Mouse (Mus musculus): ENCODE results near the gene Adcy10.

The Adcy10 gene

GRCm38 (mm10) chr1:165604203-165604602 is 119.2 kb downstream of the Adcy10 start:
- DNase-seq (ENCODE audit: low spot score), result no peak

DNA sequence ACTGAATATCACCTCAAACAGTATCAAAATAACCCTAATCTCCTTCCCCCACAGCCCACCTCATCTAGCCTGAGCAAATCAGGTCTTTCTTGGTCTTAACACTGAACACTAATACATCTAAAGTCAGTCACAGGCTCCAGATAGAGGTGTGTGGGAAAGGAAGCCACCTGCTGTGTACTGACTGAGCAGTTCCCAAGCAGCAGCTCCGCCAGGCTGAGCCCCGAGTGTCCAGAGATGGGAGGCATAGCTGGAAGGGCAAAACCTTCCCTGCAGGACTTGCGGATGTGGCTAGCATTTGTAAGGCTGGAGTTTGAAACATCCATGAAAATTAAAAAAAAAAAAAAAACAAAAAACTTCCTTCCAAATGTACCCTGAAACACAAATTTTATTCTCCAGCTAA is 120.1 kb downstream of the Adcy10 start:
- DNase-seq (ENCODE audit: low spot score), result no peak

- DNase-seq (ENCODE audit: low spot score), result no peak
Measured at GRCm38 (mm10) chr1:165605774-165606173, 120.8 kb downstream of the Adcy10 start.

- DNase-seq (ENCODE audit: low spot score), result no peak
Measured at GRCm38 (mm10) chr1:165608904-165609303, 123.9 kb downstream of the Adcy10 start.

GRCm38 (mm10) chr1:165609495-165610320 is 124.7 kb downstream of the Adcy10 start:
- DNase-seq (ENCODE audit: low spot score), result no peak

GRCm38 (mm10) chr1:165610321-165610999 is 125.5 kb downstream of the Adcy10 start:
- peak; percentile 38 for DNase-seq (ENCODE audit: low spot score)

- DNase-seq (ENCODE audit: low spot score), result no peak
Measured at GRCm38 (mm10) chr1:165612714-165613113, 127.7 kb downstream of the Adcy10 start.

DNA sequence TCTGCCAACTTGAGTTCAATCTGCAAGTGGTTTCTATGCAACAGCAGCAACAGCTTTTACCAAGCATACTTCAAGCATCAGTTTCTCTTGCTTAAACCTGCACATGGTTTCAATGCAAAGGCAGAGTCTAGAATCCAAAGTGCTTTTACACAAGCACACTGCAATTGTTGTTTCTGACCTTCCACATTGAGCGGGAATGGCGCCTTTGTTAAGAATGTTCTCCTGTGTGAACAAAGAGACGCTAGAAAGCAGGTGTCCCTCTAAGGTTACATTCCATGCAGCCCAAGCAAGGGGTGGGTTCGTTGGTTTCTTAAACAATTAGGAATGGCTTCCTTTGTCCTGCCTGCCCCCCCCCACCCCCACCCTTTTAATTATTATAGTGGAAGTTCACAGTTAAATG is 128.9 kb downstream of the Adcy10 start:
- DNase-seq (ENCODE audit: low spot score), result no peak

GRCm38 (mm10) chr1:165614793-165615192 is 129.8 kb downstream of the Adcy10 start:
- no peak for DNase-seq (ENCODE audit: low spot score)

- DNase-seq (ENCODE audit: low spot score), result no peak
Measured at GRCm38 (mm10) chr1:165616652-165617051, 131.7 kb downstream of the Adcy10 start.

- DNase-seq (ENCODE audit: low spot score), result no peak
Measured at GRCm38 (mm10) chr1:165617166-165617891, 132.3 kb downstream of the Adcy10 start.

DNA sequence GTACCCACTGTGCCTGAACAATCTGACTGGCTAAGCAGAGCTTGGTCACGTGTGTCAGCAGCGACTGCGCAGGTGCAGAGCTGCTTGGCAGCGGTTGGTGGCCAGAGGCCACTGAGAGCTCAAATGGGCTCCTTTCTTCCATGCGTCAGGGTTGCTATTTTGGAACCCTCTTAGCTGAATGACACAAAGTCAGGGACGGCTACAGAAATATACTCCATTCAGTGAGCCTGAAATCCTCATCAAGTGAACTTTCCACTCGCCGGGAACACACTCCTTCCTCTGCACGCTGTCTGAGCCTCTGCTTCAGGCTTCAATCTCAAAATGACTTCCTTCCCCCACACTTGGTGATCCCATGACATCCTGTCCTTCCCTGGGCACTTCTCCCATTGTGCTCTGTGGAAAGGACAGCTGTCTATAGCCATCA is 133.2 kb downstream of the Adcy10 start:
- peak; percentile 47 for DNase-seq (ENCODE audit: low spot score)

GRCm38 (mm10) chr1:165625058-165625457 is 140.1 kb downstream of the Adcy10 start:
- no peak for DNase-seq (ENCODE audit: low spot score)

DNA sequence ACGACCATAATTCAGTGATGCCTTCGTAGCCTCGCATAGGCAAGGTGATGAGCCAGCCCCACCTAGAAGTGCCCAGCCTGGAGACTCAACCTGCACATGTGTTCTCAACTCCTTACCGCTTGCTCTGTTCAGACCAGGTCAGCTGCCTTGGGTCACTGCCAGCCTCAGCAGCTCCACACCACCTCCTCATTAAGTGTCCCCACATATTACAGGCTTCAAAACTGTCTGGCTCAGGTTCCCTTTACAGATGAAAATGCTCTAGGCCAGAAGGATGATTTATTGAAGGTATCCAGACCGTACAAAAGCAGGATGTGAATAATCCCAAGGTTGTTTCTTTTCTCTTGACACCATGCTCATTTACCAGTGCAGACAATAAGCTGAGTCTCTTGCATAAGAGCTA is 140.9 kb downstream of the Adcy10 start:
- no peak for DNase-seq (ENCODE audit: low spot score)

Data from layer of hippocampus, adult 11-12 months (tissue).